Mouse (Mus musculus) hindbrain, embryonic 12.5 days (tissue): ENCODE measurements around the gene Tubgcp6. TPM values are rescaled to one million over a fixed set of nuclear protein-coding genes. Genes with fewer than 3 reads are reported as not detected.

Experiments
- ATAC-seq: fragments of 200-750 bp; cut with Nextera tagmentation; 2 replicates; pipeline ENCODE4 v1.8.0; 2017; ENCODE audit warnings: moderate TSS enrichment; ENCODE audit not compliant: low FRiP score
- H3K27ac ChIP-seq: fragments of 300-500 bp; sonication (generic); 2 replicates; pipeline ENCODE4 v1.5.1; 2016; ENCODE audit warnings: mild to moderate bottlenecking
- H3K27me3 ChIP-seq: fragments of 300-500 bp; sonication (generic); 2 replicates; pipeline ENCODE4 v1.6.1; 2016; ENCODE audit warnings: mild to moderate bottlenecking
- H3K36me3 ChIP-seq: fragments of 300-500 bp; sonication (generic); 2 replicates; pipeline ENCODE4 v1.6.1; 2016; ENCODE audit warnings: mild to moderate bottlenecking
- H3K4me1 ChIP-seq: fragments of 300-500 bp; sonication (generic); 2 replicates; pipeline ENCODE4 v1.6.1; 2016
- H3K4me2 ChIP-seq: fragments of 300-500 bp; sonication (generic); replicated peaks from 2 replicates; pipeline ENCODE4 v1.6.1; 2016; ENCODE audit warnings: mild to moderate bottlenecking
- H3K4me3 ChIP-seq: fragments of 300-500 bp; sonication (generic); 2 replicates; pipeline ENCODE4 v1.5.1; 2016; ENCODE audit warnings: mild to moderate bottlenecking
- H3K9ac ChIP-seq: fragments of 300-500 bp; sonication (generic); 2 replicates; pipeline ENCODE4 v1.6.1; 2016; ENCODE audit warnings: mild to moderate bottlenecking, moderate library complexity
- H3K9me3 ChIP-seq: fragments of 300-500 bp; sonication (generic); replicated peaks from 2 replicates; pipeline ENCODE4 v1.6.1; 2016; ENCODE audit warnings: mild to moderate bottlenecking
- WGBS: fragments of 180-500 bp; shearing (Covaris S2); methylation state at CpG from one replicate; pipeline ENCODE4 v1.1.7; 2016; 5-methylcytosine and 5-hydroxymethylcytosine counted together
- polyA plus RNA-seq: library from polyadenylated mRNA; unstranded; fragments of >200 nt; fragmentation: Nextera tagmentation; extraction: Ambion mirVana; gene quantifications from 2 replicates; pipeline ENCODE4 v1.2.1, GENCODE M21; 2016

Tubgcp6 gene
- polyA plus RNA-seq, 1 experiment from 2014 or later = 22.3 TPM

- peak within 1 kb of the TSS; percentile 90 for H3K27ac ChIP-seq
- H3K9me3 ChIP-seq = no peaks in the 10 kb centered on the region
- peak within 1 kb of the TSS; percentile 58 for H3K4me3 ChIP-seq
- under 1% methylated on average over 54 of the region's 61 CpGs for WGBS
- peak within 1 kb of the TSS; percentile 64 for H3K4me2 ChIP-seq
- H3K36me3 ChIP-seq = peaks cover 26% of the 10 kb centered on the region
- peak; percentile 58 for ATAC-seq
- peaks cover 22% of the 10 kb centered on the region for H3K27me3 ChIP-seq
- peak within 1 kb of the TSS; percentile 90 for H3K9ac ChIP-seq
- H3K4me1 ChIP-seq = peaks cover 42% of the 10 kb centered on the region
Measured at GRCm38 (mm10) chr15:89149271-89150040, 26.5 kb upstream of the Tubgcp6 start, which contains the start of gene Mapk11. TSS of gene Mapk11 (minus strand) at chr15:89149628.

- Histone ChIP-seq H3K27me3 (peaks cover 22% of the 10 kb centered on the region), H3K4me1 (peaks cover 42% of the 10 kb centered on the region), H3K36me3 (peaks cover 26% of the 10 kb centered on the region), H3K4me2 (peak overlapping the region; percentile 64), H3K9ac (peak overlapping the region; percentile 90), H3K4me3 (peak overlapping the region; percentile 58), H3K27ac (peak overlapping the region; percentile 90), H3K9me3 (no peaks in the 10 kb centered on the region)
- 4% methylated on average over 25 of the region's 25 CpGs for WGBS
- ATAC-seq = peak; percentile 10; the same call in 1 of the 2 replicates
Measured at GRCm38 (mm10) chr15:89148496-89149270, 25.8 kb upstream of the Tubgcp6 start.

- Histone ChIP-seq H3K9me3 (no peaks in the 10 kb centered on the region), H3K4me1 (peaks cover 41% of the 10 kb centered on the region), H3K4me2 (peak overlapping the region; percentile 64), H3K9ac (peak overlapping the region; percentile 90; the same call in 1 of the 2 replicates), H3K4me3 (peak overlapping the region; percentile 58), H3K27me3 (peaks cover 22% of the 10 kb centered on the region), H3K36me3 (peaks cover 30% of the 10 kb centered on the region), H3K27ac (peak overlapping the region; percentile 90; the same call in 1 of the 2 replicates)
- 31% methylated on average over 4 of the region's 4 CpGs for WGBS
- no peak for ATAC-seq
Measured at GRCm38 (mm10) chr15:89147895-89148294, 25.0 kb upstream of the Tubgcp6 start.

- Histone ChIP-seq H3K36me3 (peaks cover 35% of the 10 kb centered on the region), H3K4me2 (peak overlapping the region; percentile 64), H3K27me3 (peaks cover 22% of the 10 kb centered on the region), H3K4me1 (peaks cover 37% of the 10 kb centered on the region), H3K9ac (peak overlapping the region; percentile 90), H3K27ac (peak overlapping the region; percentile 70; the same call in 1 of the 2 replicates), H3K4me3 (peak overlapping the region; percentile 58), H3K9me3 (no peaks in the 10 kb centered on the region)
- no peak for ATAC-seq
- WGBS = 19% methylated on average over 10 of the region's 10 CpGs
Measured at GRCm38 (mm10) chr15:89147456-89147855, 24.5 kb upstream of the Tubgcp6 start.

GRCm38 (mm10) chr15:89147024-89147423 is 24.1 kb upstream of the Tubgcp6 start:
- Histone ChIP-seq H3K36me3 (peaks cover 37% of the 10 kb centered on the region), H3K4me2 (peak overlapping the region; percentile 64), H3K9me3 (no peaks in the 10 kb centered on the region), H3K27ac (peak overlapping the region; percentile 70), H3K27me3 (peaks cover 22% of the 10 kb centered on the region), H3K4me3 (peak overlapping the region; percentile 58), H3K9ac (peak overlapping the region; percentile 90), H3K4me1 (peaks cover 32% of the 10 kb centered on the region)
- 14% methylated on average over 16 of the region's 16 CpGs for WGBS
- no peak for ATAC-seq

- no peaks in the 10 kb centered on the region for H3K9me3 ChIP-seq
- 0 out of 2 replicates have a peak, but pooled peaks have one; percentile 9 for ATAC-seq
- H3K27me3 ChIP-seq = peaks cover 27% of the 10 kb centered on the region
- peak overlapping the region; percentile 64 for H3K4me2 ChIP-seq
- WGBS = 2% methylated on average over 27 of the region's 27 CpGs
- H3K9ac ChIP-seq = peak overlapping the region; percentile 90
- H3K36me3 ChIP-seq = peaks cover 37% of the 10 kb centered on the region
- H3K27ac ChIP-seq = peak overlapping the region; percentile 70
- peaks cover 30% of the 10 kb centered on the region for H3K4me1 ChIP-seq
- peak overlapping the region; percentile 58 for H3K4me3 ChIP-seq
Measured at GRCm38 (mm10) chr15:89146537-89146936, 23.6 kb upstream of the Tubgcp6 start.

- peak overlapping the region; percentile 64 for H3K4me2 ChIP-seq
- no peak overlapping the region for H3K9ac ChIP-seq
- H3K9me3 ChIP-seq = no peaks in the 10 kb centered on the region
- peaks cover 32% of the 10 kb centered on the region for H3K27me3 ChIP-seq
- H3K4me3 ChIP-seq = peak overlapping the region; percentile 58; the same call in 1 of the 2 replicates
- WGBS = 82% methylated on average over 24 of the region's 24 CpGs
- peaks cover 33% of the 10 kb centered on the region for H3K4me1 ChIP-seq
- H3K36me3 ChIP-seq = peaks cover 37% of the 10 kb centered on the region
- no peak overlapping the region for H3K27ac ChIP-seq
- ATAC-seq = no peak
Measured at GRCm38 (mm10) chr15:89145813-89146350, 23.0 kb upstream of the Tubgcp6 start.

- Histone ChIP-seq H3K9me3 (no peaks in the 10 kb centered on the region), H3K4me1 (peaks cover 37% of the 10 kb centered on the region), H3K27ac (no peak overlapping the region), H3K9ac (no peak overlapping the region), H3K4me3 (no peak overlapping the region), H3K27me3 (peaks cover 37% of the 10 kb centered on the region), H3K36me3 (peaks cover 37% of the 10 kb centered on the region), H3K4me2 (no peak overlapping the region)
- ATAC-seq = no peak
- WGBS = 85% methylated on average over 11 of the region's 11 CpGs
Measured at GRCm38 (mm10) chr15:89144965-89145364, 22.1 kb upstream of the Tubgcp6 start.

GRCm38 (mm10) chr15:89143134-89143533 is 20.2 kb upstream of the Tubgcp6 start:
- 87% methylated on average over 2 of the region's 2 CpGs for WGBS
- H3K9me3 ChIP-seq = no peaks in the 10 kb centered on the region
- H3K4me1 ChIP-seq = peaks cover 40% of the 10 kb centered on the region
- H3K9ac ChIP-seq = no peak overlapping the region
- H3K27ac ChIP-seq = no peak overlapping the region
- H3K4me3 ChIP-seq = no peak overlapping the region
- no peak overlapping the region for H3K4me2 ChIP-seq
- H3K27me3 ChIP-seq = peaks cover 46% of the 10 kb centered on the region
- no peak for ATAC-seq
- H3K36me3 ChIP-seq = peaks cover 37% of the 10 kb centered on the region

GRCm38 (mm10) chr15:89141905-89142304 is 19.0 kb upstream of the Tubgcp6 start:
- no peak overlapping the region for H3K4me2 ChIP-seq
- H3K27ac ChIP-seq = no peak overlapping the region
- H3K9me3 ChIP-seq = no peaks in the 10 kb centered on the region
- peaks cover 37% of the 10 kb centered on the region for H3K27me3 ChIP-seq
- peaks cover 37% of the 10 kb centered on the region for H3K36me3 ChIP-seq
- H3K9ac ChIP-seq = no peak overlapping the region
- no peak for ATAC-seq
- H3K4me3 ChIP-seq = no peak overlapping the region
- peaks cover 34% of the 10 kb centered on the region for H3K4me1 ChIP-seq
- 72% methylated on average over 4 of the region's 4 CpGs for WGBS

GRCm38 (mm10) chr15:89141443-89141842 is 18.5 kb upstream of the Tubgcp6 start:
- Histone ChIP-seq H3K27me3 (peaks cover 37% of the 10 kb centered on the region), H3K27ac (no peak overlapping the region), H3K4me2 (no peak overlapping the region), H3K9ac (no peak overlapping the region), H3K4me1 (peaks cover 29% of the 10 kb centered on the region), H3K9me3 (no peaks in the 10 kb centered on the region), H3K4me3 (0 out of 2 replicates have a peak overlapping the region, but pooled peaks have one; percentile 52), H3K36me3 (peaks cover 37% of the 10 kb centered on the region)
- 33% methylated on average over 5 of the region's 5 CpGs for WGBS
- no peak for ATAC-seq
